Mouse (Mus musculus) liver, embryonic 14.5 days (tissue): ENCODE results near the gene Tprkb. TPM values are rescaled to one million over a fixed set of nuclear protein-coding genes. Genes with fewer than 3 reads are reported as not detected.
"Not testable (repeated sequence)": the region's sequence is repeated elsewhere in the genome, so short reads cannot be mapped to it uniquely, and the experiment has no call there.

Source experiments
- ATAC-seq: fragments of 200-750 bp; cut with Nextera tagmentation; 2 replicates; pipeline ENCODE4 v1.8.0; 2017; ENCODE audit warnings: moderate number of reproducible peaks, mild to moderate bottlenecking, moderate library complexity; ENCODE audit not compliant: insufficient read depth
- DNase-seq, 3 experiments: peaks; one replicate each; pipeline ENCODE4 v3.0.0-alpha.2; 2012 to 2013; ENCODE audit warnings: low read depth in 3 of 3, low spot score in 3 of 3
- H3K27ac ChIP-seq: fragments of 300-500 bp; sonication (generic); 2 replicates; pipeline ENCODE4 v1.5.1; 2014; ENCODE audit warnings: moderate library complexity, mild to moderate bottlenecking, control low read depth, inconsistent platforms
- H3K27me3 ChIP-seq: fragments of 300-500 bp; sonication (generic); 2 replicates; pipeline ENCODE4 v1.6.1; 2014; ENCODE audit warnings: mild to moderate bottlenecking, low read length, moderate library complexity; ENCODE audit not compliant: control insufficient read depth, insufficient read depth
- H3K36me3 ChIP-seq: fragments of 300-500 bp; sonication (generic); replicated peaks from 2 replicates; pipeline ENCODE4 v1.6.1; 2014; ENCODE audit warnings: low read depth; ENCODE audit not compliant: control insufficient read depth, insufficient read depth
- H3K4me1 ChIP-seq, 2 experiments: fragments of 200-500 bp in 1 of 2; fragments of 300-500 bp in 1 of 2; sonication (generic) in 1 of 2; replicated peaks; 2 replicates each; pipeline ENCODE4 v1.6.1; 2012 to 2014; ENCODE audit warnings: antibody characterized with exemption in 1 of 2, inconsistent platforms in 1 of 2, low read length in 1 of 2; ENCODE audit not compliant: control insufficient read depth in 2 of 2, insufficient read depth in 2 of 2
- H3K4me2 ChIP-seq: fragments of 300-500 bp; sonication (generic); 2 replicates; pipeline ENCODE4 v1.6.1; 2014; ENCODE audit warnings: low read depth, mild to moderate bottlenecking, control low read depth, moderate library complexity
- H3K4me3 ChIP-seq, 2 experiments: fragments of 200-500 bp in 1 of 2; fragments of 300-500 bp in 1 of 2; sonication (generic) in 1 of 2; 2 replicates each; pipeline ENCODE4 v1.5.1; 2012 to 2014; ENCODE audit warnings: low read depth in 2 of 2, low read length in 2 of 2, mild to moderate bottlenecking in 2 of 2, control low read depth in 1 of 2, inconsistent platforms in 1 of 2, moderate library complexity in 1 of 2; ENCODE audit not compliant: insufficient read depth in 1 of 2
- H3K9ac ChIP-seq: fragments of 300-500 bp; sonication (generic); replicated peaks from 2 replicates; pipeline ENCODE4 v1.6.1; 2014; ENCODE audit warnings: mild to moderate bottlenecking, control low read depth, moderate library complexity
- H3K9me3 ChIP-seq: fragments of 300-500 bp; sonication (generic); 2 replicates; pipeline ENCODE4 v1.6.1; 2016; ENCODE audit warnings: low read length, mixed read lengths; ENCODE audit not compliant: control insufficient read depth
- CTCF ChIP-seq: IDR thresholded peaks from 2 replicates; pipeline ENCODE4 v1.5.1; 2016; ENCODE audit warnings: antibody characterized with exemption, low read depth, control low read depth
- EP300 ChIP-seq: IDR thresholded peaks from 2 replicates; pipeline ENCODE4 v1.6.1; 2016; ENCODE audit warnings: antibody characterized with exemption, low read depth
- WGBS: fragments of 180-500 bp; shearing (Covaris S2); extraction: QIAGEN DNeasy Blood & Tissue Kit; methylation state at CpG from one replicate; pipeline ENCODE4 v1.1.7; 2014; ENCODE audit not compliant: insufficient replicate concordance; 5-methylcytosine and 5-hydroxymethylcytosine counted together
- polyA plus RNA-seq, 2 experiments: library from polyadenylated mRNA; depleted of rRNA in 1 of 2; stranded (reverse) in 1 of 2; unstranded in 1 of 2; fragments of >200 nt; fragmentation: Nextera tagmentation in 1 of 2; extraction: Ambion mirVana in 1 of 2; gene quantifications; 2 replicates each; pipeline versions ENCODE4 v1.2.1 to v1.2.3; 2012 to 2014

The Tprkb gene
- polyA plus RNA-seq (2012; rRNA removed), result 8.5 and 12.7 TPM in 2 replicates
- polyA plus RNA-seq (2014; fragmentation: Nextera tagmentation; extraction: Ambion mirVana), result 13.4 and 14.6 TPM in 2 replicates

- H3K27ac ChIP-seq, result no peak within 1 kb of the TSS
- ATAC-seq (no peak), DNase-seq (no peak)
- H3K4me3 ChIP-seq, result no peak within 1 kb of the TSS
- no peaks in the 10 kb centered on the region for H3K27me3 ChIP-seq
- H3K4me1 ChIP-seq, result peaks cover 10 to 16% of the 10 kb centered on the region in 2 experiments
- TF ChIP-seq CTCF (no peak), EP300 (no peak)
- WGBS, result 57% methylated on average over 3 of the region's 3 CpGs
- no peak within 1 kb of the TSS for H3K4me2 ChIP-seq
- no peaks in the 10 kb centered on the region for H3K9me3 ChIP-seq
- no peak within 1 kb of the TSS for H3K9ac ChIP-seq
- H3K36me3 ChIP-seq, result no peaks in the 10 kb centered on the region
These were observed at the start of gene Tprkb for GRCm38 (mm10) chr6:85911587-85911986. Tprkb (plus strand) TSS chr6:85911865.

GRCm38 (mm10) chr6:85862565-85862964 lies 49.1 kb upstream of the Tprkb start:
- 54% methylated on average over 3 of the region's 3 CpGs for WGBS
- H3K9ac ChIP-seq, result no peak overlapping the region
- TF ChIP-seq CTCF (no peak), EP300 (no peak)
- no peaks in the 10 kb centered on the region for H3K27me3 ChIP-seq
- H3K4me1 ChIP-seq, result no peaks in the 10 kb centered on the region
- no peaks in the 10 kb centered on the region for H3K36me3 ChIP-seq
- H3K4me2 ChIP-seq, result no peak overlapping the region
- ATAC-seq (no peak), DNase-seq (no peak)
- H3K27ac ChIP-seq, result no peak overlapping the region
- H3K9me3 ChIP-seq, result no peaks in the 10 kb centered on the region
- H3K4me3 ChIP-seq, result no peak overlapping the region

GRCm38 (mm10) chr6:85863136-85863535 lies 48.5 kb upstream of the Tprkb start:
- Histone ChIP-seq H3K36me3 (no peaks in the 10 kb centered on the region), H3K27me3 (no peaks in the 10 kb centered on the region), H3K9me3 (no peaks in the 10 kb centered on the region), H3K4me1 (no peaks in the 10 kb centered on the region), H3K4me2 (no peak overlapping the region), H3K4me3 (no peak overlapping the region), H3K27ac (no peak overlapping the region), H3K9ac (no peak overlapping the region)
- DNase-seq, result no peak
- 49% methylated on average over 2 of the region's 2 CpGs for WGBS
- no peak for ATAC-seq
- no peak for TF ChIP-seq CTCF
- TF ChIP-seq EP300, result no peak

GRCm38 (mm10) chr6:85863840-85864239 lies 47.8 kb upstream of the Tprkb start:
- H3K9me3 ChIP-seq, result no peaks in the 10 kb centered on the region
- no peak overlapping the region for H3K4me3 ChIP-seq
- H3K4me2 ChIP-seq, result no peak overlapping the region
- WGBS, result 54% methylated on average over 2 of the region's 2 CpGs
- H3K4me1 ChIP-seq, result no peaks in the 10 kb centered on the region
- H3K27me3 ChIP-seq, result no peaks in the 10 kb centered on the region
- no peak overlapping the region for H3K9ac ChIP-seq
- TF ChIP-seq CTCF, result no peak
- TF ChIP-seq EP300, result no peak
- no peak for ATAC-seq
- no peaks in the 10 kb centered on the region for H3K36me3 ChIP-seq
- H3K27ac ChIP-seq, result no peak overlapping the region
- DNase-seq, result no peak

GRCm38 (mm10) chr6:85864900-85865639 lies 46.6 kb upstream of the Tprkb start:
- H3K4me3 ChIP-seq, H3K4me2 ChIP-seq, ATAC-seq, H3K27ac ChIP-seq, DNase-seq, H3K9me3 ChIP-seq, H3K36me3 ChIP-seq, H3K27me3 ChIP-seq, H3K4me1 ChIP-seq, H3K9ac ChIP-seq: not testable (repeated sequence)
- 40% methylated on average over 6 of the region's 7 CpGs for WGBS

GRCm38 (mm10) chr6:85866166-85866565 lies 45.5 kb upstream of the Tprkb start:
- WGBS, result 56% methylated on average over 3 of the region's 3 CpGs

GRCm38 (mm10) chr6:85866995-85867394 lies 44.7 kb upstream of the Tprkb start:
- not testable (repeated sequence) for H3K9ac ChIP-seq, H3K4me2 ChIP-seq, H3K4me3 ChIP-seq, H3K9me3 ChIP-seq, ATAC-seq, H3K36me3 ChIP-seq, H3K27ac ChIP-seq, H3K27me3 ChIP-seq, DNase-seq, H3K4me1 ChIP-seq
- 38% methylated on average over 1 of the region's 1 CpGs for WGBS

More at GRCm38 (mm10) chr6:85866166-85866565, 45.5 kb upstream of the Tprkb start:
- not testable (repeated sequence) for H3K9me3 ChIP-seq, H3K4me3 ChIP-seq, H3K9ac ChIP-seq, DNase-seq, H3K27me3 ChIP-seq, H3K4me1 ChIP-seq, H3K27ac ChIP-seq, H3K4me2 ChIP-seq, ATAC-seq, H3K36me3 ChIP-seq
